Mouse (Mus musculus): ENCODE data around the gene Msi2. TPM values are rescaled to one million over a fixed set of nuclear protein-coding genes. Genes with fewer than 3 reads are reported as not detected.
A peak's percentile ranks its signal among the peaks of the same experiment; 100 is the strongest.

Msi2 gene
- polyA plus RNA-seq, 1 experiment from 2014 or later, result 41.0 TPM

- Histone ChIP-seq H3K27ac (peak overlapping the region; percentile 91), H3K4me3 (no peak overlapping the region), H3K36me3 (no peaks in the 10 kb centered on the region), H3K9ac (peak overlapping the region; percentile 46), H3K4me1 (replicated peaks) (peaks cover 89% of the 10 kb centered on the region), H3K9me3 (no peaks in the 10 kb centered on the region), H3K4me2 (no peak overlapping the region), H3K27me3 (no peaks in the 10 kb centered on the region)
- 0 out of 2 replicates have a peak, but pooled peaks have one; percentile 27 for ATAC-seq (ENCODE audit: low FRiP score)
- 8% methylated on average over 11 of the region's 11 CpGs for WGBS
Measured at GRCm38 (mm10) chr11:88482636-88483035, 235.7 kb downstream of the Msi2 start.

DNA sequence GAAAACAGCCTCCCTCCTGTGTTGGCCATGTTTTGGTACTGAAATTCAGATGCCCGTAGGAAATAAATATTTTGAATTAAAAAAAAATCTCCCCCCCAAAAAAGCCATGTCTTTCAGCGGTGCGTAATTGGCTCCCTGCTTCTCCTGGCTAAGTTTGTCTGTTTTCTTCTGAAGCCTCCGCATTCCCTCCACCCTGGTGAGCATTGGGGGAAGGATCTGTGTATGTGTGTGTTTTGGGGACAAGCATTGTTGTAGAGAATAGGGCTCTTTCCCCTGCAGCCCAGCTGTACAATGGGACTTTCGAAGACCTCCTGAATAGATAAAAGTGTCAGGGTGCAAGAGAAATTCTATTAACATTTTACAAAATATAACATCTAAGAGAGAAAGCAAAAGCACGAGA lies 236.1 kb downstream of the Msi2 start:
- peak overlapping the region; percentile 91 for H3K27ac ChIP-seq
- H3K4me3 ChIP-seq, result no peak overlapping the region
- H3K27me3 ChIP-seq, result no peaks in the 10 kb centered on the region
- H3K9ac ChIP-seq, result 0 out of 2 replicates have a peak overlapping the region, but pooled peaks have one; percentile 56
- H3K4me2 ChIP-seq, result no peak overlapping the region
- WGBS, result 6% methylated on average over 6 of the region's 6 CpGs
- no peaks in the 10 kb centered on the region for H3K36me3 ChIP-seq
- H3K4me1 ChIP-seq (replicated peaks), result peaks cover 86% of the 10 kb centered on the region
- H3K9me3 ChIP-seq, result no peaks in the 10 kb centered on the region
- no peak for ATAC-seq (ENCODE audit: low FRiP score)

GRCm38 (mm10) chr11:88481602-88482161 lies 236.6 kb downstream of the Msi2 start:
- Histone ChIP-seq H3K27me3 (no peaks in the 10 kb centered on the region), H3K4me2 (0 out of 2 replicates have a peak overlapping the region, but pooled peaks have one; percentile 14), H3K4me1 (replicated peaks) (peaks cover 84% of the 10 kb centered on the region), H3K4me3 (no peak overlapping the region), H3K27ac (peak overlapping the region; percentile 91), H3K9ac (peak overlapping the region; percentile 56), H3K9me3 (no peaks in the 10 kb centered on the region), H3K36me3 (no peaks in the 10 kb centered on the region)
- 22% methylated on average over 7 of the region's 7 CpGs for WGBS
- peak; percentile 82 for ATAC-seq (ENCODE audit: low FRiP score)

- H3K9me3 ChIP-seq, result no peaks in the 10 kb centered on the region
- H3K4me2 ChIP-seq, result peak overlapping the region; percentile 14; the same call in 1 of the 2 replicates
- no peak overlapping the region for H3K4me3 ChIP-seq
- no peaks in the 10 kb centered on the region for H3K36me3 ChIP-seq
- no peaks in the 10 kb centered on the region for H3K27me3 ChIP-seq
- WGBS, result 29% methylated on average over 9 of the region's 9 CpGs
- peak overlapping the region; percentile 91 for H3K27ac ChIP-seq
- peak; percentile 33 for ATAC-seq (ENCODE audit: low FRiP score)
- peaks cover 87% of the 10 kb centered on the region for H3K4me1 ChIP-seq (replicated peaks)
- peak overlapping the region; percentile 56 for H3K9ac ChIP-seq
Measured at GRCm38 (mm10) chr11:88481092-88481601, 237.2 kb downstream of the Msi2 start.

DNA sequence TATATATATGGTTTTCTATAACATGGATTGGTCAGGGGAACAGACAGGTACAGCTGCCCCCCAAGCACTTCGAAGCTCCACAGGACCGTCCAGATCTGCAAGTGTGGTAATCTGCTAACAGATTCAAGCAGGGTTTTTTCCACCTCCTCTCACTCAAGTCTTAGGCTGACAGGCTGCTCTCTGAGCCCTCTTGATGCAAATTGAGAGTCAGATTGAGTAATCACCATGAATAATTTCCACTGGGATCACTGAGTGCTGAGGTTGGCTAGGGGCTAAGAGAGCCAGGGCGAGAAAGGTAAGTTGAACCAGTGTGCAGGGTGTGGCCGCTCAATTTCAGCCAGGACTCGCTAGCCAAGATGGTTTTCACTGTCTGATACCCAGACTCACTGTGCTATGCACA lies 238.8 kb downstream of the Msi2 start:
- Histone ChIP-seq H3K9ac (peak overlapping the region; percentile 6; the same call in 1 of the 2 replicates), H3K4me2 (no peak overlapping the region), H3K4me3 (no peak overlapping the region), H3K4me1 (replicated peaks) (peaks cover 86% of the 10 kb centered on the region), H3K27me3 (no peaks in the 10 kb centered on the region), H3K27ac (peak overlapping the region; percentile 91), H3K9me3 (no peaks in the 10 kb centered on the region), H3K36me3 (no peaks in the 10 kb centered on the region)
- WGBS, result 66% methylated on average over 5 of the region's 5 CpGs
- ATAC-seq (ENCODE audit: low FRiP score), result no peak

DNA sequence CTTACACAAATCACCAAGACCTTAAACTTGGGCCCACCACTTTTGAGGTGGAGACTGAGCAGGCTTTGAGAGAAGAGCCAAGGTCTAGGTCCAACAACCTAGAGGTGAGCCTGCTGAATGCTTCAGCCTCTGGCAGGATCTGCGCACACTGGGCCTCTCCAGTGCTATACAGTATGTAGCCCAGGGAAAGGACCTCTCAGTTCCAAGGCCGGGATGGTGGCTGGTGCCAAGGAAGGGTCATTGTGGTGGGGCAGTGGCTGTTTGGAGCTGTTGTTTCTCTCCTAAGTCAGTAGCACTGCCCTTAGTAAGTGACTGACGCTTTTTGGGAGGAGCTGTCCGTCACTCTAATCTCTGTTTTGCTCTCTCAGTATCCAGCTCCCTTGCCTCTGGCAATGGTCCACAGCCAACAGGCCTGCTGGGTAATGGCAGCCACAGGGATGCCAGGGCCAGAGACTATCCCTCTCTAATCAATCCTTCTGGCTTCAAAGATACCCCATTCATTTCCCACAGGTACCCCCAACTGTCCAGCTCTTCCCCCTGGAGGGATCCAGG lies 243.3 kb downstream of the Msi2 start:
- no peaks in the 10 kb centered on the region for H3K9me3 ChIP-seq
- no peak overlapping the region for H3K4me3 ChIP-seq
- 61% methylated on average over 4 of the region's 4 CpGs for WGBS
- ATAC-seq (ENCODE audit: low FRiP score), result no peak
- H3K4me2 ChIP-seq, result no peak overlapping the region
- no peaks in the 10 kb centered on the region for H3K36me3 ChIP-seq
- peaks cover 81% of the 10 kb centered on the region for H3K4me1 ChIP-seq (replicated peaks)
- no peaks in the 10 kb centered on the region for H3K27me3 ChIP-seq
- H3K27ac ChIP-seq, result peak overlapping the region; percentile 68
- no peak overlapping the region for H3K9ac ChIP-seq

DNA sequence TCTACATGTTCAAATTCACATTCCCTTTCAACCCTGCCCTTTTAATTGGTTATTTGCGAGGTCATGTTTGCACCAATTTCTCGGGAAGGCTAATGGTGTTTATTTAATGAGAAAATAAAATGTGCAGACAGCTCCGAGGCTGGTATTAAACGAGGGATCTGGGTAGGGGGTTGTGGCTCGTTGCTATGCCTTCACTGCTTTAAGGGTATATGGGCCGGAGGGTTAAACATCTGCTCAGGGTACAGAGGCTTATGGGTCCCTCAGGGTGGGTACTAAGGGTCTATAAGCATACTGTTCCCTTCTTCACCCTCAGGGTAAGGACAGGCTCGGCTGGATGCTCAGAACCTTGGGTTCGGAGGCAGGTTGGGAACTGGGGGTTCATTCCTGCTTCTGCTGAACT lies 245.6 kb downstream of the Msi2 start:
- 29% methylated on average over 8 of the region's 8 CpGs for WGBS
- Histone ChIP-seq H3K4me3 (no peak overlapping the region), H3K36me3 (no peaks in the 10 kb centered on the region), H3K9ac (peak overlapping the region; percentile 39), H3K4me1 (replicated peaks) (peaks cover 77% of the 10 kb centered on the region), H3K27ac (peak overlapping the region; percentile 85), H3K27me3 (no peaks in the 10 kb centered on the region), H3K9me3 (no peaks in the 10 kb centered on the region), H3K4me2 (no peak overlapping the region)
- no peak for ATAC-seq (ENCODE audit: low FRiP score)

DNA sequence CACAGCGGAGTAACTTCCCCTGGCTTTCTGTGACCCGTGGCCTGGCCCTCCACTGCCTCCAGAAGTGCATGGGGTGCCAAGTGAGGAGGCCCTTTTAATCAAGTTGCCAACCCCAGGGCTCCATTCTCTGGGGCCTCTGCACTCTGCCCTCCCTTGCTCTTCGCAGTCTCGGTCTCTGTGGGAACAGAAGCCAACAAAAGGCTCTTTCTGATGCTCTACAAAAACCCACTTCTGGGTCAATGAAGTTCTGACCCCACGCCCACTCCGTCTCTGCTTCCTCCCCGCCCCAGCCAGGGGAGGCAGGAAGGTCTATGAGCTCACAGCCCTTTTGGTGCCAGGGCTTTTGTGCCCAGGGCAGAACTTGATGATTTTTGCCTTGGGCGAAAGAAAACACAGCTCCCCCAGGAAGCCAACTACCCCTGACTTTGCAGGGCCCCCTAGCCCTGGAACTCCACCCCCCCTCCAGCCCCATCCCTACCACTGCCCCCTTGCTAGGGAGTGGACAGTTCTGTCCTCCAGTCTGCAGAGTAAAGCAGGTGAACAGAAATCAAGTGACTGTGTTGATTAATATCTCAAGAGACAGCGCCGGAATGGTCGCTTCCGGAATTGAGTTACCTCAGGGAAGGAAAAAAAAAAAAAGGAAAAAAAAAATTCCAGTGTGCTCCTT lies 246.2 kb downstream of the Msi2 start:
- WGBS, result 12% methylated on average over 12 of the region's 12 CpGs
- ATAC-seq (ENCODE audit: low FRiP score), result peak; percentile 62
- Histone ChIP-seq H3K4me3 (no peak overlapping the region), H3K27ac (peak overlapping the region; percentile 85), H3K36me3 (no peaks in the 10 kb centered on the region), H3K9me3 (no peaks in the 10 kb centered on the region), H3K27me3 (no peaks in the 10 kb centered on the region), H3K4me2 (no peak overlapping the region), H3K9ac (peak overlapping the region; percentile 39), H3K4me1 (replicated peaks) (peaks cover 83% of the 10 kb centered on the region)

DNA sequence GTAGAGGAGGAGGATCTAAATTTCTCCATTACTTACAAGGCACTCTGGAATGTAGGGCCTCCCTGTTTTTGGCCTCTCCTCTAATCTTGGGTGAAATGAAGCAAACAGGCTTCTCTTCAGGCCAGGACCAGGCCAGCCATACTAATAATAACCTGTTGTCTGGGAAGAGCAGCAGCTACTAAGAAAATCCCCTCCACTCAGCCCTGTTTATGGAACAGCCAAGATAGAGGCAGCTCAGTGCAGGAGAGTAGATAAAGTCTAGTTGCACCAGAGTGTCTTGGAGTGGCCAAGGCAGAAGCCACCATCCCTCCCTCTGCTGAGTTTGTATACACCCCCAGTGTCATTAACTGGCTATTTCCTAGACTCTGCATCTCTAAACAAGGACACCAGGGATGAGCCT lies 247.7 kb downstream of the Msi2 start:
- Histone ChIP-seq H3K27me3 (no peaks in the 10 kb centered on the region), H3K9ac (no peak overlapping the region), H3K4me3 (no peak overlapping the region), H3K4me1 (replicated peaks) (peaks cover 77% of the 10 kb centered on the region), H3K4me2 (no peak overlapping the region), H3K27ac (0 out of 2 replicates have a peak overlapping the region, but pooled peaks have one; percentile 41), H3K36me3 (no peaks in the 10 kb centered on the region), H3K9me3 (no peaks in the 10 kb centered on the region)
- no peak for ATAC-seq (ENCODE audit: low FRiP score)

GRCm38 (mm10) chr11:88468996-88469395 lies 249.3 kb downstream of the Msi2 start:
- Histone ChIP-seq H3K9ac (no peak overlapping the region), H3K4me3 (no peak overlapping the region), H3K9me3 (no peaks in the 10 kb centered on the region), H3K36me3 (no peaks in the 10 kb centered on the region), H3K27ac (0 out of 2 replicates have a peak overlapping the region, but pooled peaks have one; percentile 48), H3K4me1 (replicated peaks) (peaks cover 78% of the 10 kb centered on the region), H3K4me2 (no peak overlapping the region), H3K27me3 (no peaks in the 10 kb centered on the region)
- ATAC-seq (ENCODE audit: low FRiP score), result no peak

GRCm38 (mm10) chr11:88467498-88468245 lies 250.6 kb downstream of the Msi2 start:
- peak overlapping the region; percentile 84 for H3K27ac ChIP-seq
- no peak overlapping the region for H3K4me2 ChIP-seq
- H3K4me3 ChIP-seq, result no peak overlapping the region
- H3K9me3 ChIP-seq, result no peaks in the 10 kb centered on the region
- no peak for ATAC-seq (ENCODE audit: low FRiP score)
- H3K9ac ChIP-seq, result peak overlapping the region; percentile 46; the same call in 1 of the 2 replicates
- 39% methylated on average over 18 of the region's 18 CpGs for WGBS
- no peaks in the 10 kb centered on the region for H3K36me3 ChIP-seq
- no peaks in the 10 kb centered on the region for H3K27me3 ChIP-seq
- H3K4me1 ChIP-seq (replicated peaks), result peaks cover 79% of the 10 kb centered on the region

- H3K9me3 ChIP-seq, result no peaks in the 10 kb centered on the region
- 58% methylated on average over 6 of the region's 6 CpGs for WGBS
- H3K27me3 ChIP-seq, result no peaks in the 10 kb centered on the region
- no peaks in the 10 kb centered on the region for H3K36me3 ChIP-seq
- peak overlapping the region; percentile 89 for H3K27ac ChIP-seq
- H3K4me1 ChIP-seq (replicated peaks), result peaks cover 84% of the 10 kb centered on the region
- H3K9ac ChIP-seq, result no peak overlapping the region
- H3K4me2 ChIP-seq, result no peak overlapping the region
- H3K4me3 ChIP-seq, result no peak overlapping the region
- no peak for ATAC-seq (ENCODE audit: low FRiP score)
Measured at GRCm38 (mm10) chr11:88463951-88464350, 254.4 kb downstream of the Msi2 start.
